Mouse (Mus musculus): ENCODE measurements around the gene Fam25c. TPM values are rescaled to one million over a fixed set of nuclear protein-coding genes. Genes with fewer than 3 reads are reported as not detected.
"Not testable (repeated sequence)": the region's sequence is repeated elsewhere in the genome, so short reads cannot be mapped to it uniquely, and the experiment has no call there.

Fam25c gene
- total RNA-seq, 2 experiments from 2014 or later, result not detected

- no peak for DNase-seq
- intact Hi-C loops (cut with DNase I), result no loop called here
Observed at GRCm38 (mm10) chr14:34341993-34342392, 13.2 kb downstream of the Fam25c start.

GRCm38 (mm10) chr14:34339446-34339845, 15.8 kb downstream of the Fam25c start:
- DNase-seq, result no peak
- intact Hi-C loops (cut with DNase I), result no loop called here

GRCm38 (mm10) chr14:34332476-34332875, 22.8 kb downstream of the Fam25c start:
- DNase-seq, result no peak
- intact Hi-C loops (cut with DNase I), result no loop called here

GRCm38 (mm10) chr14:34331886-34332285, 23.3 kb downstream of the Fam25c start:
- intact Hi-C loops (cut with DNase I), result no loop called here
- DNase-seq, result no peak

- no peak for DNase-seq
- intact Hi-C loops (cut with DNase I), result no loop called here
Observed at GRCm38 (mm10) chr14:34330657-34331158, 24.5 kb downstream of the Fam25c start.

- DNase-seq, result no peak
- intact Hi-C loops (cut with DNase I), result no loop called here
Observed at GRCm38 (mm10) chr14:34327618-34328017, 27.6 kb downstream of the Fam25c start.

- DNase-seq, result no peak
- intact Hi-C loops (cut with DNase I), result no loop called here
Observed at GRCm38 (mm10) chr14:34326606-34327005, 28.6 kb downstream of the Fam25c start.

GRCm38 (mm10) chr14:34323576-34324085, 31.6 kb downstream of the Fam25c start:
- no peak for DNase-seq
- intact Hi-C loops (cut with DNase I), result no loop called here

GRCm38 (mm10) chr14:34318113-34318512, 37.1 kb downstream of the Fam25c start:
- intact Hi-C loops (cut with DNase I), result no loop called here
- DNase-seq, result no peak

- intact Hi-C loops (cut with DNase I), result no loop called here
- DNase-seq, result no peak
Observed at GRCm38 (mm10) chr14:34317431-34317830, 37.8 kb downstream of the Fam25c start.

- no peak for DNase-seq
- intact Hi-C loops (cut with DNase I), result no loop called here
Observed at GRCm38 (mm10) chr14:34316346-34316745, 38.9 kb downstream of the Fam25c start.

GRCm38 (mm10) chr14:34314796-34315195, 40.4 kb downstream of the Fam25c start:
- no peak for DNase-seq
- intact Hi-C loops (cut with DNase I), result loop anchor here (5.0 kb wide), 1 partner anchor 42 kb away; no protein-coding TSS in a partner anchor

GRCm38 (mm10) chr14:34314383-34314782, 40.9 kb downstream of the Fam25c start:
- intact Hi-C loops (cut with DNase I), result loop anchor here (5.0 kb wide), 1 partner anchor 42 kb away; no protein-coding TSS in a partner anchor
- DNase-seq, result not testable (repeated sequence)

GRCm38 (mm10) chr14:34313612-34314011, 41.6 kb downstream of the Fam25c start:
- intact Hi-C loops (cut with DNase I), result loop anchor here (5.0 kb wide), 1 partner anchor 41 kb away; no protein-coding TSS in a partner anchor
- no peak for DNase-seq

GRCm38 (mm10) chr14:34312339-34313048, 42.7 kb downstream of the Fam25c start:
- DNase-seq, result no peak
- intact Hi-C loops (cut with DNase I), result loop anchor here (5.0 kb wide), 1 partner anchor 40 kb away; no protein-coding TSS in a partner anchor

- intact Hi-C loops (cut with DNase I), result loop anchor here (2.0 to 5.0 kb wide), 2 partner anchors 39 to 51 kb away; no protein-coding TSS in a partner anchor
- DNase-seq, result no peak
Observed at GRCm38 (mm10) chr14:34311691-34312090, 43.5 kb downstream of the Fam25c start.

- intact Hi-C loops (cut with DNase I), result loop anchor here (2.0 to 5.0 kb wide), 2 partner anchors 39 to 52 kb away; no protein-coding TSS in a partner anchor
- DNase-seq, result peak in 1 of 2 experiments; percentile 26
Observed at GRCm38 (mm10) chr14:34311021-34311631, 44.1 kb downstream of the Fam25c start.

GRCm38 (mm10) chr14:34310234-34310965, 44.8 kb downstream of the Fam25c start, which contains the start of the genes Shld2 and Glud1:
TSS of gene Shld2 (minus strand) at chr14:34310493.
TSS of gene Glud1 (plus strand) at chr14:34310727.
- DNase-seq, result peak; percentile 91 to 96
- intact Hi-C loops (cut with DNase I), result loop anchor here (2.0 to 5.0 kb wide), 2 partner anchors 38 to 52 kb away; no protein-coding TSS in a partner anchor

GRCm38 (mm10) chr14:34309907-34310233, 45.4 kb downstream of the Fam25c start:
- intact Hi-C loops (cut with DNase I), result loop anchor here (2.0 to 5.0 kb wide), 2 partner anchors 38 to 53 kb away; no protein-coding TSS in a partner anchor
- DNase-seq, result no peak

- DNase-seq, result no peak
- intact Hi-C loops (cut with DNase I), result no loop called here
Observed at GRCm38 (mm10) chr14:34309266-34309665, 46.0 kb downstream of the Fam25c start.

All from gastrocnemius, postnatal 36 days (tissue).